Mouse (Mus musculus): ENCODE measurements at regions not wholly inside any gene's neighbourhood (a gene's known extent, or its start where the extent isn't known, plus 50 kb on each side); places are given as distances from the start of the nearest gene placed in this dataset.

DNA sequence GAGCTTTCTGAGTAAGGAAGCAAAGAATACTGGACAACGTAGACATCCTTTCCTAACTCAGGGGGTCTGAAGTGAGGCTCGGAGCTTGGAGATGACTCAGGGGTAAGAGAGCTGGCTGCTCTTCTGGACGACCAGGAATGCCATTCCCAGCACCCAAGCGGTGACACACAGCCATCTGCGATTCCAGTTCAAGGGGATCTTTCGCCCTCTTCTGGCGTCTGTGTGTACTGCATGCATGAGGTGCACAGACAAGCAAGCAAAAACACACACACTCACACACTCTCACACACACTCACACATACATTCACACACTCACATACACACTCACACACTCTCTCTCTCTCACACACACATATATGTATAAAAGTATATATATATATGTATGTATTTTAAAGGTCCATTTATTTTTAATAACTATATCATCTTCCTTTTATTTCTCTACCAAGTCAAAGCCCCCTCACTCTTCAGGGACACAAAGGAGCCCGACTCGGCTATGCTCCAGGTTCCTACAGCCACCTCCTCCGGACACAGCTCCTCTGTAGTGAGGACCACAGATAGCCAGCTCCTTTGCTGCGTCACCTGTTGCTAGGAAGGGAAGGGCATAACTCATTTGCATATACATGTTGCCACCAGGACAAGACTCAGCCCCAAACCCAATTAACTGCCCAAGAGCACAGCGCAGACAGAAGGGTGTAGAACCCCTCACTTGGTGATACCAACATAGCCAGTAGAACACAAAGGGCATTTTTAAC lies 91.9 kb upstream of the Smad3 start:
- H3K27ac ChIP-seq = no peak overlapping the region
- H3K4me1 ChIP-seq (replicated peaks) = no peaks in the 10 kb centered on the region
- H3K9ac ChIP-seq (replicated peaks) = no peak overlapping the region
- WGBS = 79% methylated on average over 12 of the region's 12 CpGs
- no peaks in the 10 kb centered on the region for H3K36me3 ChIP-seq
- H3K4me2 ChIP-seq (replicated peaks) = no peak overlapping the region
- H3K4me3 ChIP-seq (replicated peaks) = no peak overlapping the region
- ATAC-seq = no peak
- H3K9me3 ChIP-seq = no peaks in the 10 kb centered on the region
- peaks cover 4% of the 10 kb centered on the region; the same call in 1 of the 2 replicates for H3K27me3 ChIP-seq

DNA sequence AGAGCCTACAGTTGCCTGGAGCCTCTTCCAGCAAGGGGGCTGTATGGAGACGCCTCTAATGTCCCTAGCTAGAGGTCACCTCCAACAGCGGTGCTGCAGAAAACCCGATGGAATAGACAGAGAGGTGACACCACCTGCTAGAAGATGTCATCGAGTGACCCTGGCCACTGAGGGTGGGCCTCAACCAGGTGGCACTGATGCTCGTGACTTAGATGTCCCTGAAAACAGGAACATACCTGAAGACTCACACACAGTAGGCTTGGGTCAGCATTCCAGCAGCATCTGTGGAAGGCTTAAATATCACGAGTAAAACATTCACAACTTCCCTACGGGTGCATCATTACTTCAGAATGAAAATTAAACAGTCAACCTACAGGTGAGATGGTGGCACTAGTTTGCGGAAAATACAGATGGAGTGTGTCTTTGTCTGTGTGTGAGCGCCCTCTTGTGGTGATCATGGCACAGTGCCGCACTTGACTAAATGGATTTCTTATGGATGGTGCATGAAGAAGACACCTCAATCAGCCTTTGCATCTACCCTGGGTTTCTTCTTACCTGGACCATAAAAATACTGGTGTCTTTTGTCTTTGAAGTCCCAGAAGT lies 86.2 kb upstream of the Smad3 start:
- WGBS = 30% methylated on average over 10 of the region's 10 CpGs
- no peaks in the 10 kb centered on the region for H3K9me3 ChIP-seq
- H3K4me3 ChIP-seq (replicated peaks) = no peak overlapping the region
- H3K27ac ChIP-seq = no peak overlapping the region
- peak; percentile 45; the same call in 1 of the 2 replicates for ATAC-seq
- H3K36me3 ChIP-seq = no peaks in the 10 kb centered on the region
- H3K27me3 ChIP-seq = peaks cover 8% of the 10 kb centered on the region; the same call in 1 of the 2 replicates
- H3K9ac ChIP-seq (replicated peaks) = no peak overlapping the region
- no peaks in the 10 kb centered on the region for H3K4me1 ChIP-seq (replicated peaks)
- H3K4me2 ChIP-seq (replicated peaks) = no peak overlapping the region

DNA sequence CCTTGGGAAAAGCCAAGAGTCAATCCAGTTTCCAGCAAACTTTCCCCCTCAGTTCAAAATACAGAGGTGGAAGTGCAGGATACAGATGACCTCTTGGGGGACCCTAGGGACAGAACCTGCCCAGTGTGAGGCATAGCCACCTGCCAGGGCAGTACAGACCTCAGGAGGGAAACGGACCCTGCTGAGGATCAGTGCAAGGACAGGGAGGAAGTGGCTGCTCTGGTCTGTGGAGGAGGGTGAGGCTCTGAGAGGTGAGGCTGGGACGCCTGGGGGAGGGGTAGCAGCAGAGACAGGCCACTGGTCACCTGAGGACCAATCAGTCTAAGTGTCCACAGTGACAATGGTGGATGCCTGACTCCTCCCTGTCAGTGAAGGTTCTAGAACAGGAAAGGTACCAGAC lies 85.6 kb upstream of the Smad3 start:
- no peak overlapping the region for H3K4me2 ChIP-seq (replicated peaks)
- no peaks in the 10 kb centered on the region for H3K36me3 ChIP-seq
- no peak overlapping the region for H3K4me3 ChIP-seq (replicated peaks)
- ATAC-seq = no peak
- no peak overlapping the region for H3K9ac ChIP-seq (replicated peaks)
- 62% methylated on average over 2 of the region's 2 CpGs for WGBS
- H3K27ac ChIP-seq = no peak overlapping the region
- no peaks in the 10 kb centered on the region for H3K9me3 ChIP-seq
- peaks cover 8% of the 10 kb centered on the region; the same call in 1 of the 2 replicates for H3K27me3 ChIP-seq
- H3K4me1 ChIP-seq (replicated peaks) = no peaks in the 10 kb centered on the region

DNA sequence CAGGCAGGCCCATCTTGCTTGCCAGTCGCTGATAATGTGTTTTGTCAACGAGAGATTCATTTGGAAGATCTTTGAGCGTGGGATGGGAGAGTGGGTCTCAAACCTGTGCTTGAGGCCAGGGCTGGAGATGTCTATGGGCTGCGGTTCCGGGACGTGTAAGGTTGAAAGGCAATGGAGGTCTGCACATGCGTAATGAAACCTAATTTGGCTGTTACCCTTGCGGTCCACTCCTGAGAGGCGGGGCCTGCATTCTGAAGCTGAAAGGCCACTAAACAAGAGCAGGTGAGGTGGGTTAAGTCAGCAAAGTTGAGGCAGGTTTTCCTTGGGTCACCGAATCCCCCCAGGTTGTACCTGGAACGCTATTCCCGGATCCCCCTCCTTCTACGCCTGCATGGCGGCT lies 83.3 kb upstream of the Smad3 start:
- Histone ChIP-seq H3K4me1 (replicated peaks) (no peaks in the 10 kb centered on the region), H3K9me3 (no peaks in the 10 kb centered on the region), H3K27ac (no peak overlapping the region), H3K4me2 (replicated peaks) (no peak overlapping the region), H3K4me3 (replicated peaks) (no peak overlapping the region), H3K9ac (replicated peaks) (no peak overlapping the region), H3K36me3 (no peaks in the 10 kb centered on the region), H3K27me3 (peaks cover 8% of the 10 kb centered on the region; the same call in 1 of the 2 replicates)
- no peak for ATAC-seq
- WGBS = 90% methylated on average over 14 of the region's 14 CpGs

DNA sequence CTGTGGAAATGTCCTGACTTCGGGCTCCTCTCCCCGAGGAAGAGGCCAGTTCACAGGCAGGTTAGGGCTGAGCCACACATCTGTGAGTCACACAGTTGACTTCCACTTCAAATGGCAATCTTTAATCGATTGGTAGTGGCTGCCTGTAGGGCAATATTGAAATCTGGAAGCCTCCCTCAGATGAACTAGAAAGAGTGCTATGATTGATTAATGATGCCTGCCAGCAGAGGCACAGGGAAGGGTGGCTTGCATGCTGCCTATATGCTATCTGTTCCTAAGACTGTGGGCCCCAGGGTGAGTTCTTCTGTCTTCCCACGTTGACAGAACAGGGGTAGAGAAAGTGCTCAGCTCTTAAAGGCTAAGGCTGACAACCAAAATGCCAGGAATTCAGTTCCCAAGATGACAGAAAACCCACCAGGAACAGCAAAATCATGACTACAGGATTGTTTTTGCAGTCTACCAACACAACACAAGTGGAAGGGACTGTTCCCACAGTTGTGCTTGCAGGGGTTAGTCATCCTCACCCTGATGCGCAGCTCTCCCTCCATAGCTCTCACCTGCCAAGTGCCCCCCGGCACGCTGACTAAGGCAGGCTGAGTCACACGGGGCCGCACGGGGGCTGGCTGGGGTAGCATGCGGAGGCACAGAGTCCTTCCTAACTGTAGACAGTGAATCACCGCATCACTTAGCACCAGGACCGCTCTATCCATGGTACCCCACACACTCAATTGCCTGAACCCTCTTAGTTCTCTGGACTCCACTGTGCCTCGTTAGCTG lies 81.4 kb upstream of the Smad3 start:
- ATAC-seq = no peak
- WGBS = 91% methylated on average over 14 of the region's 14 CpGs
- H3K4me3 ChIP-seq (replicated peaks) = no peak overlapping the region
- H3K36me3 ChIP-seq = no peaks in the 10 kb centered on the region
- no peak overlapping the region for H3K4me2 ChIP-seq (replicated peaks)
- H3K9ac ChIP-seq (replicated peaks) = no peak overlapping the region
- H3K4me1 ChIP-seq (replicated peaks) = no peaks in the 10 kb centered on the region
- H3K27ac ChIP-seq = no peak overlapping the region
- H3K27me3 ChIP-seq = no peaks in the 10 kb centered on the region
- no peaks in the 10 kb centered on the region for H3K9me3 ChIP-seq

DNA sequence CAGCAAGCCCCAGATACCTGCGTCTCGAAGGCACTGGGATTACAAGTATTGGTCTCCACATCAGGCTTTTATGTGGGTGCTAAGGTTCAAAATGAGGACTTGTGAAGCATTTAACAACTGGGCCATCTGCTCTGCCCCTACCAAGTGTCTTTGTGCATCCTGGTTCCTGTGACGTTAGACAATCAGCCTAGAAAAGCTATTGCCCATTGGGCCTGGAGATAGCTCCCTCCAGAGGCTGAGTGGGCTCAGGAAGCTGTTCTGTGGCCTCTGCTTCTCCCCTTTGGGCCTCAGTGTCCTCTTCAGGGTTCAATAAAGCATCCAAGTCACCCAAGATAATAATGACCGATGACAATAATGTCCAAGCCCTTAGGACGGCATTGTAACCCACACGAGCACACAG lies 79.8 kb upstream of the Smad3 start:
- Histone ChIP-seq H3K27me3 (no peaks in the 10 kb centered on the region), H3K4me3 (replicated peaks) (no peak overlapping the region), H3K36me3 (no peaks in the 10 kb centered on the region), H3K4me1 (replicated peaks) (no peaks in the 10 kb centered on the region), H3K9ac (replicated peaks) (no peak overlapping the region), H3K9me3 (no peaks in the 10 kb centered on the region), H3K27ac (no peak overlapping the region), H3K4me2 (replicated peaks) (no peak overlapping the region)
- WGBS = 77% methylated on average over 6 of the region's 6 CpGs
- ATAC-seq = no peak

DNA sequence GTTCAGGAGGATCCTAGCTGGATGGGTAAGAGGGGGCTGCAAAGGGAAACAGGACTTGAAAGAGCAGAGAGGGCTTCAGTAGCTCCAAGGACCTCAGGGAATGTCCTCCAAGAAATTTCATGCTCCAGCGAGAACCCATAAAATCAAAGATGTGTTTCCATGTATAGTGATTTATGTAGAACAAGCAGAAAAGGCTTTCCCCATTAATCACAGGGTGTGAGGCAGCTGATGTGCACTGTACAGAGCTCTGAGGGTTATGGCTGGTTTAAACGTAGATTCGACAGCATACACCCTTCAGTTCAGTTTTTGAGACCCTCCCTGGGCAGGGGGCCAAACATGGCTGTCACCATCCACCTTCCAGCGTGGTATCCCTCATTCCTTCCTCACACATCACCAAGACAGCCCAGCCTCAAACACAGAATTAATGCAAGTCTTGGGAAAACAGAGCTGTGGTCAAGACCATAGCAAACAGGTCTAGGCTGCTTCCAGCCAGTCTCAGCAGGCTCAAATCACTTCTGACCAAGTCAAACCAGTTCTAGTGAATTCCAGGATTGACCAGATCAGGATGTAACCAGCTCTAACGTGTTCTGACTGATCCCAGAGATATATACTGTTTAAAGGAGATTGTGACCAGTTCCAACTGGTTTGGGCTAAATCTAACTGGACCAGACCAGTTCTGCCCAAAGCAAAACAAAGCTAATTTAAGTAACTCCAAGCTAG lies 78.9 kb upstream of the Smad3 start:
- Histone ChIP-seq H3K27ac (no peak overlapping the region), H3K9ac (replicated peaks) (no peak overlapping the region), H3K9me3 (no peaks in the 10 kb centered on the region), H3K4me3 (replicated peaks) (no peak overlapping the region), H3K4me2 (replicated peaks) (no peak overlapping the region), H3K4me1 (replicated peaks) (no peaks in the 10 kb centered on the region), H3K36me3 (no peaks in the 10 kb centered on the region), H3K27me3 (no peaks in the 10 kb centered on the region)
- 75% methylated on average over 5 of the region's 5 CpGs for WGBS
- ATAC-seq = no peak

DNA sequence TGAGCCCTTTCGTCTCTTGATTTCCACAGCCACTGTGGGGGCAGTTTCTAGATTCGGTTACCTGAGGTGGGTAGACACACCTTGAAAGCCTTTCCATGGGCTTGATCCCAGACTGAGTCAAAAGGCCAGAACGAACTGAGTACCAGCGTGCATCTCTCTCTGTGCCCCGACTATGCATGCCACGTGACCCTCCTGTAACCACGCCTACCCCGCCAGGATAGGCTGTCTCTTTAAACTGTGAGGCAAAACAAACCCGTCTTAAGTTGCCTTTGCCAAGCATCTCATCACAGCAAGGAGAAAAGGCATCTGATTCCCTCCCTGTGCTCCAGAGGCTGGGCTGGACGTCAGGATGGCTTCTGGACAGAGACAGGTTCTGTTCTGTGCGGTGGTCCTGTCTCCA lies 78.2 kb upstream of the Smad3 start:
- H3K27ac ChIP-seq = no peak overlapping the region
- no peaks in the 10 kb centered on the region for H3K9me3 ChIP-seq
- 44% methylated on average over 11 of the region's 11 CpGs for WGBS
- H3K4me3 ChIP-seq (replicated peaks) = no peak overlapping the region
- H3K27me3 ChIP-seq = no peaks in the 10 kb centered on the region
- H3K4me1 ChIP-seq (replicated peaks) = no peaks in the 10 kb centered on the region
- no peaks in the 10 kb centered on the region for H3K36me3 ChIP-seq
- ATAC-seq = no peak
- no peak overlapping the region for H3K4me2 ChIP-seq (replicated peaks)
- H3K9ac ChIP-seq (replicated peaks) = no peak overlapping the region

DNA sequence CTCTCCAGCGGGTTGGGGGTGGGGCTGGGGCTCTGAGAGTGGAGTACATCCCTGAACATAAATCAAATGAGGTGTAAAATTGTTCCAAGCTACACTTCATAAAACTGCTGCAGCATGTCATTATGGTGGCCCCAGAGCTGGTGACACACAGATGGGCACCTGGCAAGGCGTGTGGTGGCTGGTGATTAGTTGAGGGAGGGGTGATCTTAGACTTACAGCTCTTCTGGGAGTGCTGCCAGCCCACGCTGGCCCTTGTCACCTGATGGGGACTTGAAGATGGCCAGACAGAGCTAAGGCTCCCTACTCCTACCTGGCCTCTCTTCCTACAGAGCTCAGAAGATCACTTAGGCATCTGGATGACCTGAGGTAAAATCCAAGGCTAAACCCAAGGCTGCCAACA lies 76.6 kb upstream of the Smad3 start:
- no peaks in the 10 kb centered on the region for H3K27me3 ChIP-seq
- H3K36me3 ChIP-seq = no peaks in the 10 kb centered on the region
- no peak overlapping the region for H3K27ac ChIP-seq
- no peaks in the 10 kb centered on the region for H3K4me1 ChIP-seq (replicated peaks)
- ATAC-seq = no peak
- H3K4me2 ChIP-seq (replicated peaks) = no peak overlapping the region
- no peaks in the 10 kb centered on the region for H3K9me3 ChIP-seq
- H3K9ac ChIP-seq (replicated peaks) = no peak overlapping the region
- WGBS = 87% methylated on average over 3 of the region's 3 CpGs
- H3K4me3 ChIP-seq (replicated peaks) = no peak overlapping the region

DNA sequence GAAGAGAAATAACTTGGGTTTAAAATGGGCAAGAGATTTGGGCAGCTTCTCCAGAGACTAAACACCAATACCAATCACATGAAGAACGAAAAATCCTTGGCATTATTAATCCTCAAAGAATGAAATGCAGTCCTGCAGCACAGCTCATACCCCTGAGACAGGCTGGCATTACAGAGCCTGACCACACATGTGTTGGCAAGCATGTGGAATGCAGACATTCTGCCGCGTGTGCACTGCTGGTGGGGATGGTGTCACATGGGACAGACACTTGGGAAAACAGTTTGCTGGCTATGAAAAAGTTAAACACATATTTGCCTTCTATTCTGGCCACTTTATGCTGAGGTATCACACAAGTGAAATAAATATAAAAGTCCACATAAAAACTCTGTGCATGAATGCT lies 60.4 kb upstream of the Smad3 start:
- no peaks in the 10 kb centered on the region for H3K9me3 ChIP-seq

DNA sequence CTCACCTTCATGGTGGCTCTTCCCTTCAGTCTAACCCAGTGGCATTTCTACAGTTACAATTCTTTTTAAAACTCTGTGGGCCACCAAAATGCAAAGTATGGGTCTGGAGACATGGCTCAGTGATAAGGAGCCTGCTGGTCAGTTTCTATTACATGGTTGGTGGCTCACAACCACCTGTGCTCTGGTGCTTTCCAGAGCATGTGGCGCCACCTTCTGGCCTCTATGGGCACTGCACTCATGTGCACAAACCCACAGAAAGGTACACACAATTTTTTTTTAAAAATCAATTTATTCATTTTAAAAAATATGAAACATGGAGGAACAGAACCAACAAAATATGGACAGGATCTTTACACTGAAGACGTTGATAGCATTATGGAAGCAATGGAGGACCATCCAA lies 58.7 kb upstream of the Smad3 start:
- Histone ChIP-seq H3K36me3 (no peaks in the 10 kb centered on the region), H3K4me3 (replicated peaks) (no peak overlapping the region), H3K4me1 (replicated peaks) (peaks cover 5% of the 10 kb centered on the region), H3K27ac (no peak overlapping the region), H3K9me3 (no peaks in the 10 kb centered on the region), H3K4me2 (replicated peaks) (no peak overlapping the region), H3K9ac (replicated peaks) (no peak overlapping the region), H3K27me3 (no peaks in the 10 kb centered on the region)
- WGBS = 66% methylated on average over 2 of the region's 2 CpGs
- ATAC-seq = no peak

More for the DNA sequence above, 60.4 kb upstream of the Smad3 start:
- Histone ChIP-seq H3K27me3 (no peaks in the 10 kb centered on the region), H3K27ac (no peak overlapping the region), H3K36me3 (no peaks in the 10 kb centered on the region), H3K4me1 (replicated peaks) (no peaks in the 10 kb centered on the region), H3K4me2 (replicated peaks) (no peak overlapping the region), H3K9ac (replicated peaks) (no peak overlapping the region), H3K4me3 (replicated peaks) (no peak overlapping the region)
- 79% methylated on average over 3 of the region's 3 CpGs for WGBS
- ATAC-seq = no peak
